Mouse (Mus musculus) ES-E14 (cell line): ENCODE results near the gene Dek.

Experiments
- CHD2 ChIP-seq: IDR thresholded peaks from 2 replicates; pipeline ENCODE4 v1.6.1; 2014; ENCODE audit warnings: mild to moderate bottlenecking, low read depth, low read length, inconsistent platforms
- HCFC1 ChIP-seq: IDR thresholded peaks from 2 replicates; pipeline ENCODE4 v1.6.1; 2012; ENCODE audit warnings: low read length, inconsistent platforms, borderline replicate concordance; ENCODE audit not compliant: insufficient read depth
- MAFK ChIP-seq: IDR thresholded peaks from 2 replicates; pipeline ENCODE4 v1.6.1; 2014; ENCODE audit warnings: mild to moderate bottlenecking, low read depth, low read length, inconsistent platforms; ENCODE audit not compliant: insufficient read depth

DNA sequence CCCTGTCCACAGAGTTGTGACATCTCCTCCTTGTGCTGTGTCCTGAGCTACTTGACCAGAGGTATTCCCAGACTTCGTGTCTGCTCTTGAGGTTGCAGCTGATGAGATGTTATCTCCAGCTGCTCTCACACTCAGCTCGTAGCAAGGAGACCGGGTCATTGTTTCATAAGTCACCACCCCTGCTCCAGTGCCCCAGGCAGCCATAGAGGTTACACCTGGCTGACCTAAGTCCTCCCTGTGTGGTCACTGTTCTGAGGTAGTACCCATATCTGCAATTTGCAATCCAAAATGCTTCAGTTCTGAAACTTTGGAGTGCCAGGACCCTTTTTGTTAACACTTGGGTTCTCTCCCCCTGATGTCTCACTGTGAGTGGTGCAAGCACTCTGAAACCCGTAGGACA is 56.0 kb downstream of the Dek start:
- TF ChIP-seq MAFK: no peak
- TF ChIP-seq CHD2: no peak
- no peak for TF ChIP-seq HCFC1
